Mouse (Mus musculus) hindbrain, embryonic 14.5 days (tissue): ENCODE measurements around the gene Rnf169. TPM values are rescaled to one million over a fixed set of nuclear protein-coding genes. Genes with fewer than 3 reads are reported as not detected.
"Not testable (repeated sequence)": the region's sequence is repeated elsewhere in the genome, so short reads cannot be mapped to it uniquely, and the experiment has no call there.

Experiments
- ATAC-seq: fragments of 200-750 bp; cut with Nextera tagmentation; 2 replicates; pipeline ENCODE4 v1.8.0; 2017; ENCODE audit warnings: moderate number of reproducible peaks, mild to moderate bottlenecking, moderate TSS enrichment, moderate library complexity; ENCODE audit not compliant: low FRiP score
- DNase-seq: peaks from one replicate; pipeline ENCODE4 v3.0.0-alpha.2; 2015; ENCODE audit warnings: low spot score
- H3K27ac ChIP-seq: fragments of 300-500 bp; sonication (generic); 2 replicates; pipeline ENCODE4 v1.5.1; 2014; ENCODE audit warnings: mild to moderate bottlenecking, moderate library complexity
- H3K27me3 ChIP-seq: fragments of 300-500 bp; sonication (generic); 2 replicates; pipeline ENCODE4 v1.6.1; 2014; ENCODE audit warnings: mild to moderate bottlenecking, low read length, mixed read lengths; ENCODE audit not compliant: control insufficient read depth, insufficient read depth
- H3K36me3 ChIP-seq: fragments of 300-500 bp; sonication (generic); replicated peaks from 2 replicates; pipeline ENCODE4 v1.6.1; 2014; ENCODE audit not compliant: control insufficient read depth, insufficient read depth
- H3K4me1 ChIP-seq: fragments of 300-500 bp; sonication (generic); replicated peaks from 2 replicates; pipeline ENCODE4 v1.6.1; 2014; ENCODE audit warnings: antibody characterized with exemption, low read length, mixed read lengths; ENCODE audit not compliant: control insufficient read depth, insufficient read depth
- H3K4me2 ChIP-seq: fragments of 300-500 bp; sonication (generic); replicated peaks from 2 replicates; pipeline ENCODE4 v1.6.1; 2014; ENCODE audit warnings: mild to moderate bottlenecking, moderate library complexity
- H3K4me3 ChIP-seq: fragments of 300-500 bp; sonication (generic); replicated peaks from 2 replicates; pipeline ENCODE4 v1.5.1; 2014; ENCODE audit warnings: mild to moderate bottlenecking, low read length
- H3K9ac ChIP-seq: fragments of 300-500 bp; sonication (generic); 2 replicates; pipeline ENCODE4 v1.6.1; 2014
- H3K9me3 ChIP-seq: fragments of 300-500 bp; sonication (generic); 2 replicates; pipeline ENCODE4 v1.6.1; 2016; ENCODE audit warnings: low read length; ENCODE audit not compliant: control insufficient read depth
- WGBS: fragments of 180-500 bp; shearing (Covaris S2); extraction: QIAGEN DNeasy Blood & Tissue Kit; methylation state at CpG from one replicate; pipeline ENCODE4 v1.1.7; 2014; 5-methylcytosine and 5-hydroxymethylcytosine counted together
- polyA plus RNA-seq: library from polyadenylated mRNA; unstranded; fragments of >200 nt; fragmentation: Nextera tagmentation; extraction: Ambion mirVana; gene quantifications from 2 replicates; pipeline ENCODE4 v1.2.1, GENCODE M21; 2014

Gene Rnf169
- polyA plus RNA-seq, 1 experiment from 2014 or later, result 5.3 TPM

- WGBS, result 77% methylated on average over 12 of the region's 12 CpGs
- H3K4me2 ChIP-seq, result no peak overlapping the region
- H3K27ac ChIP-seq, result no peak overlapping the region
- H3K36me3 ChIP-seq, result no peaks in the 10 kb centered on the region
- no peak for ATAC-seq
- H3K9me3 ChIP-seq, result no peaks in the 10 kb centered on the region
- no peak overlapping the region for H3K9ac ChIP-seq
- H3K4me3 ChIP-seq, result no peak overlapping the region
- H3K4me1 ChIP-seq, result 0 out of 2 replicates have a peak, but pooled peaks cover 2% of the 10 kb centered on the region
- H3K27me3 ChIP-seq, result no peaks in the 10 kb centered on the region
- no peak for DNase-seq
These were observed 22.9 kb downstream of the Rnf169 start for GRCm38 (mm10) chr7:99957226-99957965.

- DNase-seq, result no peak
- no peaks in the 10 kb centered on the region for H3K9me3 ChIP-seq
- H3K9ac ChIP-seq, result no peak overlapping the region
- no peak overlapping the region for H3K4me2 ChIP-seq
- 96% methylated on average over 7 of the region's 7 CpGs for WGBS
- no peak overlapping the region for H3K4me3 ChIP-seq
- no peaks in the 10 kb centered on the region for H3K27me3 ChIP-seq
- H3K27ac ChIP-seq, result no peak overlapping the region
- ATAC-seq, result no peak
- no peaks in the 10 kb centered on the region for H3K36me3 ChIP-seq
- no peaks in the 10 kb centered on the region for H3K4me1 ChIP-seq
These were observed 24.2 kb downstream of the Rnf169 start for GRCm38 (mm10) chr7:99956095-99956494.

DNA sequence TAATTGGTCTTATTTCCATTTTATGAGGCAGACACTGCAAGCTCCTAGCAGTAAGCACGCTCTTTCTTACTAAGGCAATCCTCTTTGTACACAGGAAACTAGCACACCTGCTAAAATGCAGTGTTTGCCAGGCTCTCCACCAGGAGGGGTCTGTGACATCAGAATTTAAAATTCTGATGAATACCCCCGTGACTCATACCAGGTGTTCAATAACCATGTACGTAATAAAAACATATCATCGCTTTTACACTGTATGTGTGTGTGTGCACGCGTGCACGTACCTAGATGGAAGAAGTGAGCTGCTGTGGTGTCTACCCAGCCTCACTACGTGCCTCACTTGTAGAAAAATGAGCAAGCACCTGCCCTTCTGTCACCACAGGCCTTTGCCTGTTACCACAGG, 26.0 kb downstream of the Rnf169 start:
- H3K27me3 ChIP-seq, result no peaks in the 10 kb centered on the region
- 98% methylated on average over 8 of the region's 8 CpGs for WGBS
- ATAC-seq, result no peak
- no peak for DNase-seq
- H3K4me1 ChIP-seq, result no peaks in the 10 kb centered on the region
- no peak overlapping the region for H3K4me2 ChIP-seq
- no peak overlapping the region for H3K9ac ChIP-seq
- H3K4me3 ChIP-seq, result no peak overlapping the region
- no peak overlapping the region for H3K27ac ChIP-seq
- H3K36me3 ChIP-seq, result no peaks in the 10 kb centered on the region
- H3K9me3 ChIP-seq, result no peaks in the 10 kb centered on the region

DNA sequence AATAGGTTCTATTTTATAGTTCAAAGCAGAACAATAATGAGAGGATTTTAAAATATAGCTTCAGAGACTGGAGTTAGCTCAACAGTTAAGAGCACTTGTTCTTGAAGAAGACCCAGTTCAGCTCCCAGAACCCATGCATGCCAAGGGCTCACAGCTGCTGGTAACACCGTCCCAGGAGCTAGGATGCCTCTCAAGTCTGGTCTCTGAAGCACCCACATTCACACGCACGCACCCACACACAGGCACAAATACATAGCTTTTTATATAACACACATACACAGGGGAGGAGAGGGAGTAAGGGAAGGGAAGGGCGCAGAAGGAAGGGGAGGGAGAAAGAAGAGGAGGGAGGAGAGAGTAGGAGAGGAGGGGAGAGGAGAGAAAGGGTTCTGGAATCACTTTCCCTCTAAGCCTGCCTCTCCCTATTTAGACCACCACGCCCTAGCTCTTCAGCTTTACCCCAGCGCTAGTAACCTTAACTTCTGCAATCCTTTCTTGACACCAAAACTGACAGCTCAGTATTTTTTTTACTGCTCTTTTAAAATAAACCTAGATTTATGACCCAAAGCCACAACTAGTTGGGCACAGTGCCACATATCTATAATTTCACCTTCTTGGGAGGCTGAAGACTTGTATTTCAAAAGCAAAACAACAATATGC, 26.7 kb downstream of the Rnf169 start:
- no peak overlapping the region for H3K4me2 ChIP-seq
- no peaks in the 10 kb centered on the region for H3K4me1 ChIP-seq
- 97% methylated on average over 6 of the region's 6 CpGs for WGBS
- H3K27me3 ChIP-seq, result no peaks in the 10 kb centered on the region
- H3K9me3 ChIP-seq, result no peaks in the 10 kb centered on the region
- DNase-seq, result no peak
- H3K9ac ChIP-seq, result no peak overlapping the region
- no peak overlapping the region for H3K4me3 ChIP-seq
- no peak for ATAC-seq
- no peak overlapping the region for H3K27ac ChIP-seq
- H3K36me3 ChIP-seq, result no peaks in the 10 kb centered on the region

DNA sequence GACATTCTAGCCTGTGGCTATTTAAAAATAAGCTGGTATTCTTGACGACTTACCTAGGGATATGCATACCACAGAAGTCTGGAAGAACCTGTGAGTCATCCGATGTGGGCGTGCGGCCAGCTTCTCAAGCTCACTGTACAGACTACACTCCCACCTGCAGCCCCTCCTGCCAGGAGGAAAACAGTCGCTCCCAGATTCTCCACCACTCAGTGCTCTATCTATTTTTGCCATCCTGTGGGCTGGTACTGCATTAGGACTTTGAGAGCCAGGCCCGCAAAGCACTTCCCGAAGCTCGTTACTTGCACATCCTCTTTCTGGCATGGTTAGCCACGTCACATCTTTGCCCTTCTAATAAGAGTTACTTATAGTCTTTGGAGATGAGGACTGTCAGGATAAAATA, 32.9 kb downstream of the Rnf169 start:
- no peak overlapping the region for H3K4me2 ChIP-seq
- ATAC-seq (no peak), DNase-seq (no peak)
- H3K4me3 ChIP-seq, result no peak overlapping the region
- H3K27ac ChIP-seq, result no peak overlapping the region
- H3K27me3 ChIP-seq, result no peaks in the 10 kb centered on the region
- H3K9me3 ChIP-seq, result no peaks in the 10 kb centered on the region
- peaks cover 44% of the 10 kb centered on the region for H3K36me3 ChIP-seq
- no peaks in the 10 kb centered on the region for H3K4me1 ChIP-seq
- 91% methylated on average over 9 of the region's 9 CpGs for WGBS
- H3K9ac ChIP-seq, result no peak overlapping the region

DNA sequence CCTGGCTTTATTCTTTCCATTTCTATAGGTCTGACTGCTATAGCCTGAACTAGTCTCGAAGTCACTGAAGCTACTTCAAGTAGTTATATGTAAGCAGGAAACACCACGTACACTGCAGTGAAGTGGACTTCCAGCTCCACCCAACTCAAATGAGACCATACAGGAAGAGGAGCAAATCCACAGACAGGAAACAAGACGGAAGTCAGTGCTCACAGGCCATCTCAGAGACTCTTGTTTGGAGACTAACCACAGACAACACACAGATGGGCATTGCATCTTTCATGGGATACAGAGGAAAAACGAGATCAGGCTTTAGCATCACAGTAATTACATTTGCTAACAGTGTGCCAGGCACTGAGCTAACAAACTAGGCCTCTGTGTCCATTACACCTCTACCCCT, 33.9 kb downstream of the Rnf169 start:
- H3K27me3 ChIP-seq, result no peaks in the 10 kb centered on the region
- no peak for ATAC-seq
- peaks cover 51% of the 10 kb centered on the region for H3K36me3 ChIP-seq
- H3K9me3 ChIP-seq, result no peaks in the 10 kb centered on the region
- no peak overlapping the region for H3K9ac ChIP-seq
- H3K4me1 ChIP-seq, result no peaks in the 10 kb centered on the region
- no peak for DNase-seq
- 91% methylated on average over 4 of the region's 4 CpGs for WGBS
- H3K4me2 ChIP-seq, result no peak overlapping the region
- H3K27ac ChIP-seq, result no peak overlapping the region
- no peak overlapping the region for H3K4me3 ChIP-seq

DNA sequence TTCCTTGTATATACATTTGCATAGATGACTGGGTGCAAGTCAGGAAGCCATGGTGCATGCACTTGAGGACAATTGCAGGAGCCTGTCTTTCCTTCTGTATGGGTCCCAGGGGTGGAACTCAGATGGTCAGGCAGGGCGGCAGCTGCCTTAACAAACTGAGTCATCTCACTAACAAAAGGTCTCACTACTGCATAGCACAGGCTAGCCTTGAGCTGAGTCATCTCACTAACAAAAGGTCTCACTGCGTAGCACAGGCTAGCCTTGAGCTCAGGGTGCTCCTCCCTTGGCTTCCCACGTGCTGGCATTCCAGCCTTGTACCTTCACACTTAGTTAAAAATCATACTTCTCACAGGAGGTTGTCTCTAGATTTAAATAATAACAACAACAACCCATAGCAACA, 34.3 kb downstream of the Rnf169 start:
- H3K4me3 ChIP-seq, result no peak overlapping the region
- no peak for ATAC-seq
- no peak overlapping the region for H3K27ac ChIP-seq
- H3K4me1 ChIP-seq, result no peaks in the 10 kb centered on the region
- H3K9me3 ChIP-seq, result no peaks in the 10 kb centered on the region
- H3K36me3 ChIP-seq, result peaks cover 54% of the 10 kb centered on the region
- H3K9ac ChIP-seq, result no peak overlapping the region
- WGBS, result 92% methylated on average over 3 of the region's 3 CpGs
- DNase-seq, result no peak
- H3K4me2 ChIP-seq, result no peak overlapping the region
- no peaks in the 10 kb centered on the region for H3K27me3 ChIP-seq

DNA sequence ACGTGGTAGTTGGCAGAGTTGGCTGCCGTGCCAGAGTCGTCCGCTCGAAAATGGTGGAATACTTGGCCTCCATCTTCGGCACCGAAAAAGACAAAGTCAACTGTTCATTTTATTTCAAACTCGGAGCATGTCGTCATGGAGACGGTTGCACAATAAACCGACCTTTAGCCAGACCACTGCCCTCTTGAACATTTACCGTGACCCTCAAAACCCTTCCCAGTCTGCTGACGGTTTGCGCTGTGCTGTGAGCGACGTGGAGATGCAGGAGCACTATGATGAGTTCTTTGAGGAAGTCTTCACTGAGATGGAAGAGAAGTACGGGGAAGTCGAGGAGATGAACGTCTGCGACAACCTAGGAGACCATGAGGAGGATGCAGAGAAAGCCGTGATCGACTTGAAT, 35.2 kb downstream of the Rnf169 start:
- not testable (repeated sequence) for H3K9ac ChIP-seq, H3K27ac ChIP-seq, H3K9me3 ChIP-seq, H3K27me3 ChIP-seq, H3K4me2 ChIP-seq, H3K4me3 ChIP-seq, DNase-seq, ATAC-seq, H3K4me1 ChIP-seq
- peaks cover 61% of the 10 kb centered on the region for H3K36me3 ChIP-seq
- WGBS, result 94% methylated on average over 22 of the region's 22 CpGs

GRCm38 (mm10) chr7:99944520-99944919, 35.7 kb downstream of the Rnf169 start:
- Histone ChIP-seq H3K4me1 (no peaks in the 10 kb centered on the region), H3K27ac (no peak overlapping the region), H3K4me2 (no peak overlapping the region), H3K9me3 (no peaks in the 10 kb centered on the region), H3K36me3 (peaks cover 66% of the 10 kb centered on the region), H3K9ac (no peak overlapping the region), H3K4me3 (no peak overlapping the region), H3K27me3 (no peaks in the 10 kb centered on the region)
- DNase-seq (no peak), ATAC-seq (no peak)
- 99% methylated on average over 3 of the region's 3 CpGs for WGBS
